Mouse (Mus musculus): ENCODE data around the gene Pla2g5.

GRCm38 (mm10) chr4:138819101-138819500 is 44.2 kb downstream of the Pla2g5 start:
- TF ChIP-seq CTCF (IDR thresholded peaks at IDR 0.05; ENCODE audit: extremely low read depth, insufficient read depth, insufficient read length, insufficient replicate concordance) = no peak
- TF ChIP-seq POLR2A (IDR thresholded peaks at IDR 0.05; ENCODE audit: low read depth, low read length) = no peak
